Mouse (Mus musculus): ENCODE measurements at regions not wholly inside any gene's neighbourhood (a gene's known extent, or its start where the extent isn't known, plus 50 kb on each side); places are given as distances from the start of the nearest gene placed in this dataset.
A peak's percentile ranks its signal among the peaks of the same experiment; 100 is the strongest.

DNA sequence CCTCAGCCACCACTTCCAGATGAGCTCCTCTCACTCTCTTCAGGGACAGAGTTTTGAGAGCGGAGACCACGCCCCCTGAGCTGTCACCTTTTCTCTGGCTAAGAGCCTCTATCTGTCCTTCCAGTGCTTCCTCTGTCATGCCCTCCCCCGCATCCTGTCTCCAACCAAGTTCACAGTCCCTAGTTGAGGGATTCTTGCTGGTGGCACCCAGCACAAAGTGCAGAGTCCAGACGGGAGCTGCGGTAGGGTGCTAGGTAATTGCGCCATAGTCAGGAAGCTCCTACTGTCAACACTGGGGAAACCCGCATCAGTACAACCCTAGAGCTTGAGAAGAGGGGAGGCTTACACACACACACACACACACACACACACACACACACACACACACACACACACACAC lies 297.3 kb upstream of the 4930535I16Rik start:
- no peak for DNase-seq
- 46% methylated on average over 7 of the region's 7 CpGs for WGBS
- Histone ChIP-seq H3K4me3 (replicated peaks; ENCODE audit: extremely low read depth, low read depth, low read length) (no peak overlapping the region), H3K4me1 (ENCODE audit: control insufficient read depth, insufficient read depth, low read length) (0 out of 2 replicates have a peak, but pooled peaks cover 2% of the 10 kb centered on the region)
- TF ChIP-seq CTCF (IDR thresholded peaks at IDR 0.05; ENCODE audit: insufficient read depth, low read length) (no peak), POLR2A (IDR thresholded peaks at IDR 0.05; ENCODE audit: borderline replicate concordance, extremely low read depth, low read depth, low read length) (no peak)

DNA sequence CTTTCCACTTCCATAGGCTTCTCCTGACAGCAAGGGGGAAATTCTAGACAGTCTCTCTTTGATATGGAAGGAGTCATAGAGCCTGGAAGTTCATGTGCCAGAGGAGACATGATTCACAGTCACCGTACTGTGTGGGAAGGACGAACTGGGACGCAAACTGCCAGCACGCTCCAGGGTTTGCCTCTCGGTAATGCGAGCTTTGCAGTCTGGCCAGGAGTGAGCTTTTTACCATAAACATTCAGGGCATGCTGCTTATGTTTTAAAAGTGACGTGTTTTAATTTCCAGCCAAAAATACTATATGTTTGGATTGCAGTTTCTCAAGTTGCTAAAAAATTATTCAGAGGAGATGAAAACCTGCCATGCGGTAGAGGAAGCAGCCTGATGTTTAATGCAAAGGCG lies 292.3 kb upstream of the 4930535I16Rik start:
- Histone ChIP-seq H3K4me1 (ENCODE audit: control insufficient read depth, insufficient read depth, low read length) (no peaks in the 10 kb centered on the region), H3K4me3 (replicated peaks; ENCODE audit: extremely low read depth, low read depth, low read length) (no peak overlapping the region)
- TF ChIP-seq POLR2A (IDR thresholded peaks at IDR 0.05; ENCODE audit: borderline replicate concordance, extremely low read depth, low read depth, low read length) (no peak), CTCF (IDR thresholded peaks at IDR 0.05; ENCODE audit: insufficient read depth, low read length) (no peak)
- no peak for DNase-seq
- 66% methylated on average over 9 of the region's 9 CpGs for WGBS

GRCm38 (mm10) chr4:124206480-124206879 lies 288.7 kb upstream of the 4930535I16Rik start:
- TF ChIP-seq POLR2A (IDR thresholded peaks at IDR 0.05; ENCODE audit: borderline replicate concordance, extremely low read depth, low read depth, low read length) (no peak), CTCF (IDR thresholded peaks at IDR 0.05; ENCODE audit: insufficient read depth, low read length) (no peak)
- no peak for DNase-seq
- H3K4me1 ChIP-seq (ENCODE audit: control insufficient read depth, insufficient read depth, low read length), result no peaks in the 10 kb centered on the region
- H3K4me3 ChIP-seq (replicated peaks; ENCODE audit: extremely low read depth, low read depth, low read length), result no peak overlapping the region
- 84% methylated on average over 16 of the region's 16 CpGs for WGBS

DNA sequence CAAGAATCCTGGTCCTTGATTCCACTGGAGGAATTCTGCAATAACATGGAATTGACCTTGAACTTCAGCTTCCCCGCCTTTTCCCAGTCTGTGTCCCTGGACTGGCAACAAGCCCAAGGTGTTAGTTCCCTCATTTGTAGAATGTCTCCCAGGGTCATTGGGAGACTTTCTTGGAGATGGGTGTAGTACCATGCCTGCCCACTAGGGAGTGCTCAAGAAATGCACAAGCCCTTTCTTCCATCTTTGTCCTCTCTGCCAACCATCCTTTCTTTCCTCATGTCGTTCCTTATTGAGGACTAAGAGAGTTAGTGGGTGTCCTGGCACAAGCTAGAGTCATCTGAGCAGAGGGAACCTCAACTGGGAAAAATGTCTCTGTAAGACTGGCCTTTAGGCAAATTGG lies 285.9 kb upstream of the 4930535I16Rik start:
- WGBS, result 66% methylated on average over 2 of the region's 2 CpGs
- no peaks in the 10 kb centered on the region for H3K4me1 ChIP-seq (ENCODE audit: control insufficient read depth, insufficient read depth, low read length)
- TF ChIP-seq CTCF (IDR thresholded peaks at IDR 0.05; ENCODE audit: insufficient read depth, low read length) (peak; percentile 22; the same call in 1 of the 2 replicates), POLR2A (IDR thresholded peaks at IDR 0.05; ENCODE audit: borderline replicate concordance, extremely low read depth, low read depth, low read length) (no peak)
- no peak overlapping the region for H3K4me3 ChIP-seq (replicated peaks; ENCODE audit: extremely low read depth, low read depth, low read length)
- no peak for DNase-seq

- 55% methylated on average over 14 of the region's 14 CpGs for WGBS
- H3K4me3 ChIP-seq (replicated peaks; ENCODE audit: extremely low read depth, low read depth, low read length), result no peak overlapping the region
- no peak for DNase-seq
- no peaks in the 10 kb centered on the region for H3K4me1 ChIP-seq (ENCODE audit: control insufficient read depth, insufficient read depth, low read length)
- TF ChIP-seq CTCF (IDR thresholded peaks at IDR 0.05; ENCODE audit: insufficient read depth, low read length), result no peak
- no peak for TF ChIP-seq POLR2A (IDR thresholded peaks at IDR 0.05; ENCODE audit: borderline replicate concordance, extremely low read depth, low read depth, low read length)
Measured at GRCm38 (mm10) chr4:124199884-124200844, 282.3 kb upstream of the 4930535I16Rik start.

DNA sequence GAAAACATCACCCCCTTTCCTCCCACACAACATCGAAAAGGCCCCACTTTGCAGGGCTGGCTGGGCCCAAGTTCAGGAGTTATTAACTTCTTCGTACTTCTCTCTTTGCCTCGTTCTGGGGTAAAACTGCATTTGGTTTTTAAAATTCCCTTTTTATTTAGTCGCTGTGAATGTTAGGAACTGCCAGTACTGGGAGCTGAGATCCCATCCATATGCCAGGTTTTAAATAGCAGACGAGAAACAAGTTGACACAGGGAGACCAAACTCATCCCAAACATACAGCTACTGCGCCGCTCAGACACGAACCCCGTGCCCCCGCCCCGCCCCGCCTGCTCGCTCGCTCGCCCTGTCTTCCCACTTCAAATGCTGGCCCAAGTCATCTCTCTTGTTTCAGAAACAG lies 281.0 kb upstream of the 4930535I16Rik start:
- 55% methylated on average over 15 of the region's 15 CpGs for WGBS
- TF ChIP-seq POLR2A (IDR thresholded peaks at IDR 0.05; ENCODE audit: borderline replicate concordance, extremely low read depth, low read depth, low read length), result no peak
- no peak for TF ChIP-seq CTCF (IDR thresholded peaks at IDR 0.05; ENCODE audit: insufficient read depth, low read length)

GRCm38 (mm10) chr4:124196711-124197110 lies 278.9 kb upstream of the 4930535I16Rik start:
- Histone ChIP-seq H3K4me1 (ENCODE audit: control insufficient read depth, insufficient read depth, low read length) (no peaks in the 10 kb centered on the region), H3K4me3 (replicated peaks; ENCODE audit: extremely low read depth, low read depth, low read length) (no peak overlapping the region)
- no peak for DNase-seq
- TF ChIP-seq POLR2A (IDR thresholded peaks at IDR 0.05; ENCODE audit: borderline replicate concordance, extremely low read depth, low read depth, low read length) (no peak), CTCF (IDR thresholded peaks at IDR 0.05; ENCODE audit: insufficient read depth, low read length) (no peak)
- 26% methylated on average over 12 of the region's 12 CpGs for WGBS

More for the DNA sequence above, 281.0 kb upstream of the 4930535I16Rik start:
- no peak for DNase-seq
- Histone ChIP-seq H3K4me3 (replicated peaks; ENCODE audit: extremely low read depth, low read depth, low read length) (no peak overlapping the region), H3K4me1 (ENCODE audit: control insufficient read depth, insufficient read depth, low read length) (no peaks in the 10 kb centered on the region)

GRCm38 (mm10) chr4:124193059-124193721 lies 275.4 kb upstream of the 4930535I16Rik start:
- 84% methylated on average over 15 of the region's 15 CpGs for WGBS
- TF ChIP-seq POLR2A (IDR thresholded peaks at IDR 0.05; ENCODE audit: borderline replicate concordance, extremely low read depth, low read depth, low read length) (no peak), CTCF (IDR thresholded peaks at IDR 0.05; ENCODE audit: insufficient read depth, low read length) (no peak)
- Histone ChIP-seq H3K4me1 (ENCODE audit: control insufficient read depth, insufficient read depth, low read length) (no peaks in the 10 kb centered on the region), H3K4me3 (replicated peaks; ENCODE audit: extremely low read depth, low read depth, low read length) (no peak overlapping the region)
- no peak for DNase-seq

DNA sequence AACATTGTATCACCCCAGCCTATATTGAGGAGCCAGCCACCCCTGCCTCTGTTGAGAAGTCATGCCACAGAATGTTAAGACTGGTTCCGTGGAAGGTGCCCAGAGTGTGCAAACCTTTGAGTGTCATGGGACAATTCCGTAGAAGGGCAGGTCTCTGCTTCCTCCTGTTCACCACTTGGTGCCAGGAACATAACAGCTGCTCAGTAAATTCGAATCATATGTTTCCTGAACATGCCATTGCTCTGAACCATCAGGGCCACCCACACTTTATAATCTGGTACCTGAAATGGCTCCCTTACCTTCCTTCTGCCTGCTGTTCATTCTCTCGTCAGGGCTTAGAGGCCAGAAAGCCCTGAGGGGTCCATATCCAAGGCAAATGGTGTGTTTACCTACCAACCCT lies 273.0 kb upstream of the 4930535I16Rik start:
- H3K4me3 ChIP-seq (replicated peaks; ENCODE audit: extremely low read depth, low read depth, low read length), result no peak overlapping the region
- no peaks in the 10 kb centered on the region for H3K4me1 ChIP-seq (ENCODE audit: control insufficient read depth, insufficient read depth, low read length)
- 84% methylated on average over 4 of the region's 4 CpGs for WGBS
- no peak for DNase-seq
- no peak for TF ChIP-seq POLR2A (IDR thresholded peaks at IDR 0.05; ENCODE audit: borderline replicate concordance, extremely low read depth, low read depth, low read length)
- TF ChIP-seq CTCF (IDR thresholded peaks at IDR 0.05; ENCODE audit: insufficient read depth, low read length), result no peak

Measured in lung, adult 2 months (tissue).